Mouse (Mus musculus) T-helper 1 cell (primary cell): ENCODE data around the gene Elovl7.

Experiments used
- in situ Hi-C: fragments of 300-600 bp; cut with MboI, MseI; formaldehyde crosslinking; loops from one replicate; pipeline ENCODE4 v1.15.1; 2025; ENCODE audit warnings: high pct_unique_total_duplicates

The Elovl7 gene

DNA sequence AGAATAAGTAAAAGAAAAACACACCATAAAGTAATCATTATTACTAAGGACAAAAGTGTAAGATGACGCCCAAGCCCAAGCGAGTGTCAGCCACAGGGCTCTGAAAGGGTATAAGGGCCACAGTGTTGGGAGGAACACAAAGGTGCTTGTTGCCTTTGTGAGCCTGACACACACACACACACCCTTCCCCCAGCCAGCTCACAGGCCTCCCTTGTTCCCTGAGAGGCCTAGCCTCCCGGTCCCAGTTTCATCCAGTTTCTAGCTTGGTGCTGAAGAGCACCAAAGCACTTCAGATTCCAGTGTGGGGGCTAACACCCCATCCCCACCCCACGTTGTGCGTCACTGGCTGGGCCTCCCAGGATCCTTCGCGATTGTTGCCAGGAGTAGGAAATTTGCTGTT lies 87.2 kb downstream of the Elovl7 start:
- in situ Hi-C loops, result no loop called here

DNA sequence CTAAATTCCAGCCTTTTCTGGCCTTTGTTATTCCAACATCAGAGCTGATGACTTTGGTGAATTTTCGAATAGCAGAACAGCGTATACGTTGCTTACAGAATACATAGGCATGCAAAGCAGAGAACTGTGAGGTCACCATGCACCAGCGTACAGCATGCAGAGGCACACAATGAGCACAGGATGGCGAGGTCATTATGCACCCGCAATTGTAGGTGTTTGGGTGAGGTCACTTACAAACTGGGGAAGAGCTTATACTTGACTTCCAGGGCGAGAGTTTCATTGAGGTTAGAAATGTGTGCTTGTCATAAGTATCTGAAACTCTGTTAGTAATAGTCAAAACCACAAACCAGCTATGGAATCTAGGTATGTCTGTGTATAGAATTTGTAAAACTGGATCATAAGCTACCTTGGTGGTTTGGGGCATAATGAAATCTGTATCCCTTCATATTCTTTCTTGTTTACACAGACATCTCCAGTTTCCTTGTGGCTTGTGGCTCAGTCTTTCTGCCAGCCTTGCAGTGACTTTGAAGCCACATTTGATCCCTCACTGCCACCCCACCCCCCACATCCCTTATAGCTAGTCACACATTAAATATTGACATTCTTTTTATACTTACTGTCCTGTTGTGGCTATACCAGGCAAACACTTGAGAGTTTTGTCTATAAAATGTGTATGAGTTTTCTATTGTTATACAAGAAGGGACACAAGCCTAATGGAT lies 88.9 kb downstream of the Elovl7 start:
- in situ Hi-C loops, result no loop called here

DNA sequence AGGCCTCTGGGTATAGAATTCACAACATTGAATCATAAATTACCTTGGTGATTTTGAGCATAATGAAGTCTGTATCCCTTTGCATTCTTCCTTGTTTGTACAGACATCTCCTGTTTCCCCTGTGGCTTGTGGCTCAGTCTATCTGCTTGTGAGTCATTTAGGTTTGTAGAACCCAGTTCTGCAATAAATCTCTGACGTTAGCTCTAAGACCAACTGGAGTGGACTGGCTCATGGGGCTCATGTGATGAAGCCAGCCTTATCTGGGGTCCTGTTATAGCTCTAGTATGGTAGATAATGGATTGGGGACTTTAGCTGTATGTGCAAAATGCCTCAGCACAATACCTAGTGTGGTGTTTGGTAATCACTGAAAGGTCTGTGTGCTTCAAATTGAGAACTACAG lies 89.6 kb downstream of the Elovl7 start:
- in situ Hi-C loops, result no loop called here

DNA sequence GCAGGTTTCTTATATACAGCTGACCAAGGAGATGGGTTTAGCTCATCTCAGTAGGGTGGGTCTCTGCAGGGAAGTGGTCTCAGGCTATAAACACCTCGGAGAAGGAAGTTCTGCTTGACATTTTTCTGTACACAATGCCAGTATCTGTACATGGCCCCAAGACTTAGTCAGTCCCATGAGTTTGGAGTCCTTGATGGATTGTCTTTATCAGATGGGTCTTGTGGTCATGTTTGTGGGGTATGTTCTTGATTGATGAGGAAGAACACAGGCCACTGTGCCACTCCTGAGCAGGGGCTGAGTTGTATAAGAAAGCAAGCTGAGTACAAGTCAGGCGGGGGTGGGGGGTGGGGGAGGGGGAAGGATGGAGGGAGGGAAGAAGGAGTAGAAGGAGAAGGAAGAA lies 90.5 kb downstream of the Elovl7 start:
- in situ Hi-C loops, result no loop called here

DNA sequence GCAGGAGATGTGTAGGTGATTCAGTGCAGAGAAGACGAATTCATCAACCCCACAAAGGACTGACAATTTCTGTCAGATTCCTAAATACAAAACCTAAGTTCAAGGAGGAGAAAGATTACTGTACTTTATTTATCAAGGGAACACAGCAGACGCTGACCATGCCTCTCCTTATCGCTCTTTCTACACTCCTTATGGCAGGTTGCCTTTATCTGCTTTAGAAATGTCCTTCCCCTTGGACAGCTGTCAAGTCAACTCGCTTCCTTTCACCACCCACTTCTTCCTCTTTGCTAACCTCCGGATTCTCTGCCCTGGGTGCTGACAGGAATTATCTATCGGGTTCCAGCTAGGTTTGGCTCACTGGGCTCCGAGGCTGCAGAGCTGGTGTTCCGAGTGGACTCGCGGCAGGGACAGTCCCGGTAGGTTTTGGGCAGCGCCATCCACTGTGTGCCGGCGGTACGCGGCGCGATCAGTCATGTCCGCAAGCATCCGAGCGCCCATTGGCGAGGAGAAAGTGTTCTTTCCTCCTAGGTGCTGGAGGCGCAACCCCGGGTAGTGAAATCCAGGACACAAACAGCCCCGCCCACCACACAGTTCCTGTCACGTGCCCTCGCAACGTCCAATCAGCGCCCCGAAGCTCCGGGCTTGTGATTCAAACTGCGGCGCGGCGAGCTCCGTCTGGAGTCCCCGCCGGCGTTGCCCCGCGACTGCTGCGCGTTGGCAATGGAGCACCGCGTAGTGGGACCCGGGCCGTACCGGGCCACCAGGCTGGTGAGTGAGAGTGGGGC lies 101.7 kb downstream of the Elovl7 start, which contains the start of gene Depdc1b:
TSS of gene Depdc1b (plus strand) at position 631 of the 785 bp plus-strand sequence.
- in situ Hi-C loops, result loop anchor here (5.0 kb wide), 1 partner anchor 119 kb away; no protein-coding TSS in a partner anchor

DNA sequence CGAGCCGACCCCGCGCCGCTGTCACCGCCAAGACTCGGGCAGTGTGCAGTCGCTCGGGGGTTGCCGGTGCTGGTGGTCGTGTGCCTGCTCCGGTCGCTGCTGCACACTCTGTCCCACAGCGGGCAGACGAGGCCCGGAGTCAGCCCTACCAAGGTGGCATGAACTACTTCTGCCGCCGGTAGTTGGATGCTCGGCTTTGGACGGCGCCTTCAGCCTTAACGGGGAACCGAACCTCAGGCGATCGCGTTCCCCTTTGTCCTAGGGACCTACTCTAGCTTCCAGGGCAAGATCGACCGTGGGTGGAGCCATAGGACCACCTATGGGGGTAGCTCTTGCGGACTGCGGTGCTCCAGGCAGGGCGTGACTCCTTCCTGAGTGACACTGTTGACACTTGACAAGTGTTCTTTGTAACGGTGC lies 102.3 kb downstream of the Elovl7 start:
- in situ Hi-C loops, result loop anchor here (5.0 kb wide), 1 partner anchor 119 kb away; no protein-coding TSS in a partner anchor

DNA sequence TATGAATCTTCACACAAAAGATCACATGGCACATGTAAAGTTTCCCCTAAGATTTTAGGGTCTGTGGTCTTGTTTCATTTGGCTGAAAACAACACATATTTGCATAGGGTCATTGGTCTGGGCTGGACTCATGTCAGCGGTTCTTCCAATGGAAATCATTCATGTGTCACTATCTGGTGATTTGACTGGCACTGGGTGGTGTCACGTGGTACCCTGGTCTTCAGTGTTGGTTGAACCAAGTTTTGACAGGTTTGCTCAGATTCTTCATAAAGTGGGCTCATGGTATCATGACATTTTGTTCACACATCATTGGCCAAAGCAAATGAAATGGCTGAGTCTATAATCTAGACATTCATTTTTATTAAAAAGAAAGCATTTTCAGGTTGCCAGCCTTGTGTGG lies 103.2 kb downstream of the Elovl7 start:
- in situ Hi-C loops, result loop anchor here (5.0 kb wide), 1 partner anchor 120 kb away; no protein-coding TSS in a partner anchor

DNA sequence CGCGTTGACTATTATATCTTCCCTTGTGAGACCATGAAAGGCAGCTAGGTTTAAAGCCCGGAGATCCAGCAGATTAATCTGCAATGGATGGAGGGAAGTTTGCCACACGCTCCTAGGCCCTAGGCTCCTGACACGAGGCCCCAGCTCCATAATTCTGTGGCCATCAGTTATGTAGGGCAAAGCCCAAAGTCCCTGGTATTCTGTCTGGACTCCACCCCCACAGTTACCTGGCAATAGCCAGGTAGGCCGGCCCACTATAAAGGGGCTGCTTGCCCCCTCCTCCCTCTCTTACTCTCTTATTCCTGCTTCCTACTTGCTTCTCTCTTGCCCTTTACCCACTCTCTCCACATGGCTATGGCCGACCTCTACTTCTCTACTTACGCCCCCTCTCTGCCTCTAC lies 104.8 kb downstream of the Elovl7 start:
- in situ Hi-C loops, result loop anchor here (5.0 kb wide), 1 partner anchor 122 kb away; no protein-coding TSS in a partner anchor

DNA sequence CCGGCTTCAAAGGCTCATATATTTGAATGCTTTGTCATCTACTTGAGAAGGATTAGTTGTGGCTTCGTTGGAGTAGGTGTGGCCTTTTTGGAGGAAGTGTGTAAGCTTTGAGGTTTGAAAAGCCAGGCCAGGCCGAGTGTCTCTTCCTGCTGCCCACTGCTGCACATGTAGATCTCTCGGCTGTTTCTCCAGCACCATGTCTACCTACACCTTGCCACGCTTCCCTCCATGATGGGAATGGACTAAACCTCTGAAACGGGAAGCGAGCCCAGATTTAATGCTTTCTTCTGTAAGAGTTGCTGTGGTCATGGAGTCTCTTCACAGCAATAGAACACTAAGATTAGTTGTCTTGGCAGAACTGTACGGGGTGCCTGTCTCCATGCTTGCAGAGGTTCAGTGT lies 106.0 kb downstream of the Elovl7 start:
- in situ Hi-C loops, result no loop called here

DNA sequence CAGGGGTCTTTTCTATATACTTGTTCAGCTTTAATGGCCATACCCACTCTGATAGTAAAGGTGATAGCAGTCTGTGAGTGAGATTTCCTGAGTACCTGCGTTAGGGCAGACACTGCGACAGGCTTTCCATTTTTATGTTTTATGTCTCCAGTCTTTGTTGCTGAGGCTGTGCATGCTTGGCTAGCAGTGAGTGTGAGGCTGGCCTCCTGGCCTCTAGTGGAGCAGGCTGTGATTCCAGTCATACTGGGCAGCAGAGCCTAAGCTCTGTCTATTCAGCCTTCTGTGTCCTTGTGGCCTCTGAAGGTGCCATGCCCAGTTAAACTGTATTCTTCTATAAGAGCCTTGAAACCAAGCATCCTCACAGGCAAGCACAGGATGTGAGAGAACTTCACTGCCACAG lies 108.3 kb downstream of the Elovl7 start:
- in situ Hi-C loops, result no loop called here

DNA sequence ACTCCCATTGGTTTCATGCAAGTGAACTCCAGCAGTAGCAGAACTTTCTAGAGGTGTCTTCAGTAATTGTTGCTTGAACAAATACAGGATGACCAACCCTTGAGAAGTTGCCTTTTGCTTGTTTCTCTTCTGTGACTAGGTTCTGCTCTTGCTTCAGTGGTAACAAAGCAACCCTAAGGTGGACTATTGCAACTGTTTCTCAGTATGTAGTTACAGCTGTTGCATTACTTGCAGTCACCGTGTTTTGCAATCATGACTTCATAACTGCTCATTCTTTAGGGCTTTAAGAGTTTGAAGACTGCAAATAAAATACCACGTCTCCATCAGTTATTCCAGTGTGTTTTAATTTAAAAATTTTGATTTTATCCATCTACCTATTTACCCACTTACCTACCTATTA lies 109.1 kb downstream of the Elovl7 start:
- in situ Hi-C loops, result no loop called here

DNA sequence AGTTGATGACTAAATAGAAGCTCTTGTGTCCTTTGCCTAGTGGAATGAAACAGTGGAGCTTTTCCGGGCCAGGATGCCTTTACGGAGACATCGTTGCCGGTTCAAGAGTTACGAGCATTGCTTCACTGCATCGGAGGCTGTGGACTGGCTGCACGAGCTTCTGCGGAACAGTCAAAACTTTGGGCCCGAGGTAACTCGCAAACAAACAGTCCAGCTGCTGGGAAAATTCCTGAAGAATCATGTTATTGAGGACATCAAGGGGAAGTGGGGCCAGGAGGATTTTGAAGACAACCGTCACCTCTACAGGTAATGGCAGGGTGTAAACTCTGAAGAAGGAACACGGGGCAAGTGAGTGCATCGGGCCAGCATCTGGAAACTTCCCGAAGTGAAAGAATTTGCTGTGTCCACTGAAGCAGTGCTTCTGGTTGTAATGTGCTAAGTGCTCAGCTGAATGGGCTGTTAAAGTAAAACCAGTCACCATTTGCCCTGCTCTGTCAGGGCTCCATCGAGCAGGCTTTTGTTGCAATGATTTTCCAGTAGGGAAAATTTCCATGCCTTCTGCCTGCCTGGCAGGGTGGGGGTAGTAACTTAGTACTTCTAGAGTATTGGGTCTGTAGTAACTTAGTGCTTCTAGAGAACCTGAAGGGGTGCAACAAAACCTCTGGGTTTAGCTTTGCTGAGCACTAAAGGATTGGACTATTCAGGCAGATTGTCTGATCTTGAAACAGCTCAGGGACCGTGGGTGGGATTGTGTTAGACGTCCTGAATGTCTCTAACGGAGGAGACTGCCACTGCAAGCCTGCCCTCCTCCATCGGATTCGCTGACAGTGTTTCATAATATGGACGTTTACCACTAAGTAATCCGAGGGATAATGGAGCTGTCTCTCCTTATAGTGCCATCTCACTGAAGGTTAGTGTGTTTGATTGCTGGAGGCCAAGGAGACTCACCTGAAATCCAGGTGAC lies 109.9 kb downstream of the Elovl7 start:
- in situ Hi-C loops, result no loop called here

DNA sequence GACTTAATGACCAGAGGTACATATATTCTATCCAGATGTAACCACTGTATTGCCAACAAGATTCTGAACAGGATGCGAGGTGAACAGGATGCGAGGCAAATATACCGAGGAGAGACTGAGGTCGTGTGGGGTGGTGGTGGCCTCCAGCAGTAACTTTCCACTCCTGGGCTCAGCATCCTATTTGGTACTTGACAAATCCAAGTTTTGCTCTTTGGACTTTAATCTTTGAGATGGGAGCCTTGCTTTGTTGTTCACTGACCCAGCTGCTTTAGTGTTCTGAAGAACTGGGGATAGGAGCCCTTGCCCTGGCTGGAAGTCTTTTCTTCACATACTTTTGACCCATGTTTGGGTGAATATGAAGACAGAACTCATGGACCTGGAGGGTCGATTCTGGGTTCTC lies 111.7 kb downstream of the Elovl7 start:
- in situ Hi-C loops, result no loop called here

DNA sequence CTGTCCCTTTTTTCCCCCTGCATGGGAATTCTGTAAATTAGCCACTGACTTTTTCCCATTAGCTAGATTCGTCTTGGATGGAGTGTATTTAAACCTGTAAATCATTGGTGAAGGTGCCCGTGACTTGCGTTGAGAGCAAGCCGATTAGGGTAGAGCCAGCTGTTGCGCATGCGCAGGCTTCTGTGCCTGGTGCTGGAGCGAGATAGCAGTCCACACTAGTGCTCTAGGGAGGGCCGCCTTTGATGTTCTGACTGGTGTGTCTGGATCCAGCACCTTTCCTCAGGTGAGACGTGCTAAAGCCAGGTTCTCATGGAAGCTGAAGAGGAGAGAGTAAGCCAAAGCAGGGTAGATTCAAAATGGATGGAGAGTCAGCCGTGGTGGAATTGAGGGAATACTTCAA lies 112.1 kb downstream of the Elovl7 start:
- in situ Hi-C loops, result no loop called here

DNA sequence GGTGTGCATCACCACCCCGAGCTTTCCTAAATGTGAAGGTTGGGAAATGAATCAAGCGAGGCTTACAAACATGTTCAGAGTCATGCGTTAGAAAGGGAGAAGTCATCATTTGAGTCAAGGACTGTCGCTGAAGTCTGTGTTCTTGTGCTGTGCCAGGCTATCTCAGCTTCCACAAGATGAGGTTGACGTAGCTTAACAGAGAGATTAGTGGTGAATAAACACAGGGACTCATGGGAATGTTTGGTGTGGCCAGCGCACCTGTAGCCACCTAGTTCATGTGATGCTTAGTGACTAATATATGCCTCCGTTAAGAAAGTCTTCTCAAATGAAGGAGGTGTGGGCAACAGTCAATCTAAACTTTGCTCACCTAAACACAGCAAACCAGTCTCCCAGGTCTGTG lies 112.8 kb downstream of the Elovl7 start:
- in situ Hi-C loops, result no loop called here

DNA sequence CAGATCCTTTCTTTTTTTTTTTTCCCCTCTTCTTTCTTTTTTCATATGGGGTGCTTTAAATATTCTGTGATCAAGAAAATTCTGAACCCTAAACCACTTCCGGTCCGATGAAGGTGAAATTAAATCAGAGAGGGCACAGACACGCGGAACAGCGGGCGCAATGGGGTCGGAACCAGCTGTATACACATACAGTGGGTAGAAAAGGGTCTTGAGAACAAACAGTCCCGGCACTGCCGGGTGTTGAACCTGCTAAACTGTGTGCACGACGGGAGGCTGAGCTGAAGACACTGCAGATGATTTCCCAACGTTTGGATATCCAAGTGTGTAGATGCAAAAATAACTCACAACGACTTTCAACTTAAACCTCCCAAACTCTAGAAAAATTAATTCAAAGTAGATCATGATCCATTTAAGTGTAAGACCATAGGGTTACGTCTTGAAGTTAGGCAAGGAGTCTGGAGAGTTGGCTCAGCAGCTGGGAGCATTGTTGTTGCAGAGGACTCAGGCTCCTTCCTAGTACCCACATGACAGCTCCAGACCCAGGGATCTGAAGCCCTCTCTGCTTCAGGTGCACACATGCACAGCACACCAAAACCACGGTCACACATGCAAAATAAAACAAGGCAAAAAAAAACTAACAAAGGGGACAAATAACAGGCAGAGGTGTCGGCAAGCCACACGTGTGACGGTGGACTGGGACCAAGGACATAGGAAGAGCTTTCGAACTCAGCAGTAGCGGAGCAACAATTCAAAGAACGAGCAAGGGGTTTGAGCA lies 114.4 kb downstream of the Elovl7 start:
- in situ Hi-C loops, result no loop called here

DNA sequence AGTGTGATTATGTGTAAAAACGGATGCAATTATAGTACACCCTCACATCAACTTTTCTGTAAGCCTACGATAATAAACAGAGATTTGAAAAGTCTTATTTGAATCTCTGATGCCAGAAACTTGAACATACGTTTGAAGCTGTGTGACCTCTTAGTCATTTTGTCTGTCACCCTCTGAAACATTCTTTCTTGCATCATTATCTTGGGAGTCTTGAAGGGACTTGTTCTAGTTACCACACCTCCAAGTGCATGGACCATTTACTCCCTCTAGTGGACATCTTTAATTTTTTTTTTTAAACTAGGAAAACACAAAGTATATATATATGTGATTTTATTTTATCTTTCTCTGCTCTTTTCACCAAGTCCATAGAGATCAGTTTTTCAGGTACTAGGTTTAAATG lies 115.5 kb downstream of the Elovl7 start:
- in situ Hi-C loops, result loop anchor here (10.0 kb wide), 1 partner anchor 175 kb away; the partner anchor contains the start of genes Ercc8 and Ndufaf2
